Mouse (Mus musculus) gastrocnemius, adult 2 months (tissue): ENCODE data around the gene Gbp7. TPM values are rescaled to one million over a fixed set of nuclear protein-coding genes. Genes with fewer than 3 reads are reported as not detected.
"Not testable (repeated sequence)": the region's sequence is repeated elsewhere in the genome, so short reads cannot be mapped to it uniquely, and the experiment has no call there.

Experiments used
- DNase-seq: peaks from one replicate; pipeline ENCODE4 v3.0.0; 2022
- H3K27ac ChIP-seq: fragments of 200-600 bp; 2 replicates; pipeline ENCODE4 v1.8.1; 2022; ENCODE audit warnings: mild to moderate bottlenecking
- H3K4me3 ChIP-seq: fragments of 200-600 bp; 2 replicates; pipeline ENCODE4 v1.8.1; 2022; ENCODE audit warnings: mild to moderate bottlenecking, moderate library complexity
- CTCF ChIP-seq: fragments of 200-600 bp; IDR thresholded peaks from 2 replicates; pipeline ENCODE4 v1.8.1; 2022; ENCODE audit warnings: antibody characterized with exemption, mild to moderate bottlenecking, moderate library complexity
- intact Hi-C: fragments of 180-260 bp; cut with DNase I; formaldehyde crosslinking; loops from one replicate; pipeline ENCODE4 v1.15.1; 2025
- total RNA-seq, 2 experiments: library from RNA; stranded (reverse); gene quantifications; 2 replicates each; pipeline ENCODE4 v1.2.3; 2021

Gene Gbp7
- total RNA-seq, 2 experiments from 2014 or later = 6.3 to 28.4 TPM

GRCm38 (mm10) chr3:142535667-142536066 lies 5.5 kb downstream of the Gbp7 start:
- no peak for TF ChIP-seq CTCF
- intact Hi-C loops = no loop called here
- no peak overlapping the region for H3K4me3 ChIP-seq
- H3K27ac ChIP-seq = no peak overlapping the region
- DNase-seq = no peak

- no peak overlapping the region for H3K27ac ChIP-seq
- H3K4me3 ChIP-seq = no peak overlapping the region
- intact Hi-C loops = no loop called here
- TF ChIP-seq CTCF = no peak
- DNase-seq = no peak
Measured at GRCm38 (mm10) chr3:142541391-142541790, 11.2 kb downstream of the Gbp7 start.

GRCm38 (mm10) chr3:142542776-142543175 lies 12.6 kb downstream of the Gbp7 start:
- H3K27ac ChIP-seq, DNase-seq, H3K4me3 ChIP-seq, intact Hi-C loops: not testable (repeated sequence)

- no peak for DNase-seq
- intact Hi-C loops = no loop called here
- H3K4me3 ChIP-seq = no peak overlapping the region
- no peak overlapping the region for H3K27ac ChIP-seq
- TF ChIP-seq CTCF = no peak
Measured at GRCm38 (mm10) chr3:142546690-142547089, 16.5 kb downstream of the Gbp7 start.

GRCm38 (mm10) chr3:142550052-142550676 lies 20.0 kb downstream of the Gbp7 start:
- intact Hi-C loops = no loop called here
- no peak overlapping the region for H3K4me3 ChIP-seq
- TF ChIP-seq CTCF = no peak
- no peak for DNase-seq
- H3K27ac ChIP-seq = no peak overlapping the region

GRCm38 (mm10) chr3:142554601-142555000 lies 24.5 kb downstream of the Gbp7 start:
- H3K4me3 ChIP-seq = no peak overlapping the region
- TF ChIP-seq CTCF = no peak
- intact Hi-C loops = no loop called here
- DNase-seq = no peak
- no peak overlapping the region for H3K27ac ChIP-seq

- H3K4me3 ChIP-seq = no peak overlapping the region
- TF ChIP-seq CTCF = no peak
- no peak overlapping the region for H3K27ac ChIP-seq
- intact Hi-C loops = no loop called here
- DNase-seq = no peak
Measured at GRCm38 (mm10) chr3:142555623-142556022, 25.5 kb downstream of the Gbp7 start.

GRCm38 (mm10) chr3:142559632-142560228 lies 29.6 kb downstream of the Gbp7 start, which contains the start of gene Gbp3:
Gbp3 (plus strand) TSS chr3:142560026.
- DNase-seq = peak; percentile 23
- intact Hi-C loops = loop anchor here (1.0 to 10.0 kb wide), 3 partner anchors 63 to 285 kb away; partner anchors contain the start of gene Gbp2
- Histone ChIP-seq H3K27ac (peak within 1 kb of the TSS; percentile 83), H3K4me3 (peak within 1 kb of the TSS; percentile 77)
- no peak for TF ChIP-seq CTCF

GRCm38 (mm10) chr3:142560296-142560948 lies 30.3 kb downstream of the Gbp7 start:
- peak; percentile 99 for TF ChIP-seq CTCF
- DNase-seq = peak; percentile 89
- Histone ChIP-seq H3K27ac (peak overlapping the region; percentile 83), H3K4me3 (peak overlapping the region; percentile 77)
- intact Hi-C loops = loop anchor here (1.0 to 10.0 kb wide), 3 partner anchors 62 to 286 kb away; partner anchors contain the start of gene Gbp2

GRCm38 (mm10) chr3:142561045-142561646 lies 31.0 kb downstream of the Gbp7 start:
- TF ChIP-seq CTCF = no peak
- peak overlapping the region; percentile 77 for H3K4me3 ChIP-seq
- intact Hi-C loops = loop anchor here (5.0 to 10.0 kb wide), 2 partner anchors 61 to 286 kb away; partner anchors contain the start of gene Gbp2
- DNase-seq = no peak
- peak overlapping the region; percentile 83 for H3K27ac ChIP-seq

GRCm38 (mm10) chr3:142561666-142562065 lies 31.5 kb downstream of the Gbp7 start:
- Histone ChIP-seq H3K27ac (no peak overlapping the region), H3K4me3 (peak overlapping the region; percentile 16; the same call in 1 of the 2 replicates)
- no peak for TF ChIP-seq CTCF
- DNase-seq = no peak
- intact Hi-C loops = loop anchor here (5.0 to 10.0 kb wide), 2 partner anchors 61 to 287 kb away; partner anchors contain the start of gene Gbp2

- not testable (repeated sequence) for H3K4me3 ChIP-seq, H3K27ac ChIP-seq, DNase-seq
- intact Hi-C loops = loop anchor here (10.0 kb wide), 1 partner anchor 293 kb away; no protein-coding TSS in a partner anchor
Measured at GRCm38 (mm10) chr3:142567490-142567889, 37.3 kb downstream of the Gbp7 start.

- TF ChIP-seq CTCF = no peak
- Histone ChIP-seq H3K27ac (no peak overlapping the region), H3K4me3 (no peak overlapping the region)
- DNase-seq = no peak
- intact Hi-C loops = no loop called here
Measured at GRCm38 (mm10) chr3:142570738-142571137, 40.6 kb downstream of the Gbp7 start.
